Mouse (Mus musculus): Measurements from ENCODE around the gene Foxj2.

- TF ChIP-seq POLR2A (IDR thresholded peaks at IDR 0.05; ENCODE audit: extremely low read depth, insufficient read depth, low read length) (no peak), CTCF (IDR thresholded peaks at IDR 0.05; ENCODE audit: low read depth, low read length) (no peak)
Observed at GRCm38 (mm10) chr6:122776040-122776439, 43.7 kb upstream of the Foxj2 start.
